ENCODE assay signal across 25 mouse cellular contexts in the genomic region with DNA sequence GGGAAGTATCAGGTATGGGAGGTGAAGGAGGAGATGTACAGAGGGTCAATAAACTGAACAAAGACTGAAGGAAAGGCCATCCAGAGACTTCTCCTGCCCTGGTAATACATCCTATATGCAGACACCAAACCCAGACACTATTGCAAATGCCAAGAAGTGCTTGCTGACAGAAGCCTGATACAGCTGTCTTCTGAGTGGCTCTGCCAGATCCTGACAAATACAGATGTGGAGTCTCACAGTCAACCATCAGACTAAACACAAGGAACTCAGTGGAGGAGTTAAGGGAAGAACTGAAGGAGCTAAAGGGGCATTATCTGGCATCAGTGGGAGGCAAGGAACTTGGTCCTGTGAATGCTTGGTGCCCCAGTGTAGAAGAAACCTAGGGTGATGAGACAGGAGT.
"Had no signal": no experiment of that assay in that cellular context is flagged by ENCODE, and none has a peak within 500 bp of the region (broad histone marks: within the 10 kb centered on the region; RNA-seq: fewer than 3 reads in every experiment).

No protein-coding gene starts in this region.

- H3K4me1 ChIP-seq: heart, embryonic 13.5 days; heart, embryonic 15.5 days; hindbrain, embryonic 13.5 days; hindbrain, embryonic 15.5 days; kidney, embryonic 15.5 days; limb, embryonic 13.5 days had no signal

- H3K36me3 ChIP-seq: heart, embryonic 13.5 days; heart, embryonic 15.5 days; hindbrain, embryonic 13.5 days; hindbrain, embryonic 15.5 days; kidney, embryonic 15.5 days; limb, embryonic 13.5 days had no signal

- H3K4me3 ChIP-seq: heart, adult 2 months; heart, embryonic 13.5 days; heart, embryonic 15.5 days; hindbrain, embryonic 13.5 days; hindbrain, embryonic 15.5 days; kidney, embryonic 15.5 days; limb, embryonic 13.5 days had no signal

- DNase-seq: forebrain, postnatal 0 days; gastrocnemius, postnatal 14 days; gastrocnemius, postnatal 36 days; heart, adult 11 months; heart, adult 2 months; heart, postnatal 14 days; heart, postnatal 36 days; kidney, adult 11 months; kidney, adult 2 months; kidney, adult 9 months; kidney, postnatal 14 days; kidney, postnatal 36 days; layer of hippocampus, adult 9-11 months; layer of hippocampus, postnatal 36 days; left cerebral cortex, postnatal 4 days had no signal

- ATAC-seq: forebrain, postnatal 0 days; hindbrain, postnatal 0 days; intestine, embryonic 16.5 days had no signal

- H3K27ac ChIP-seq: heart, adult 2 months; heart, embryonic 13.5 days; heart, embryonic 15.5 days; hindbrain, embryonic 13.5 days; hindbrain, embryonic 15.5 days; hindbrain, postnatal 0 days; kidney, embryonic 15.5 days; kidney, postnatal 0 days; limb, embryonic 13.5 days had no signal

- H3K4me2 ChIP-seq: heart, embryonic 11.5 days; heart, embryonic 13.5 days; heart, embryonic 15.5 days; hindbrain, embryonic 13.5 days; hindbrain, embryonic 15.5 days; kidney, embryonic 15.5 days; limb, embryonic 13.5 days had no signal

- H3K27me3 ChIP-seq: heart, embryonic 13.5 days; heart, embryonic 15.5 days; hindbrain, embryonic 13.5 days; hindbrain, embryonic 15.5 days; kidney, embryonic 15.5 days; limb, embryonic 13.5 days had no signal

- H3K9me3 ChIP-seq: heart, embryonic 13.5 days; heart, embryonic 15.5 days; hindbrain, embryonic 13.5 days; hindbrain, embryonic 15.5 days; kidney, embryonic 15.5 days; limb, embryonic 13.5 days had no signal

- H3K9ac ChIP-seq: forebrain, postnatal 0 days; heart, embryonic 13.5 days; heart, embryonic 15.5 days; hindbrain, embryonic 13.5 days; hindbrain, embryonic 15.5 days; kidney, embryonic 15.5 days; limb, embryonic 13.5 days had no signal
